Mouse (Mus musculus) heart, embryonic 14.5 days (tissue): ENCODE data around the gene Acoxl. TPM values are rescaled to one million over a fixed set of nuclear protein-coding genes. Genes with fewer than 3 reads are reported as not detected.

Experiments
- ATAC-seq: fragments of 200-750 bp; cut with Nextera tagmentation; 2 replicates; pipeline ENCODE4 v1.8.0; 2017; ENCODE audit warnings: low read depth, moderate TSS enrichment; ENCODE audit not compliant: insufficient number of reproducible peaks, insufficient read depth, low FRiP score
- H3K27ac ChIP-seq, 2 experiments: fragments of 200-500 bp in 1 of 2; fragments of 300-500 bp in 1 of 2; sonication (generic) in 1 of 2; replicated peaks in 1 of 2; 2 replicates each; pipeline ENCODE4 v1.5.1; 2012 to 2014; ENCODE audit warnings: low read depth in 2 of 2, low read length in 2 of 2, control low read depth in 1 of 2, mild to moderate bottlenecking in 1 of 2, mixed read lengths in 1 of 2; ENCODE audit not compliant: control insufficient read depth in 1 of 2, insufficient read depth in 1 of 2
- H3K27me3 ChIP-seq: fragments of 300-500 bp; sonication (generic); 2 replicates; pipeline ENCODE4 v1.6.1; 2014; ENCODE audit warnings: mild to moderate bottlenecking, low read length, control low read depth; ENCODE audit not compliant: control insufficient read depth, insufficient read depth
- H3K36me3 ChIP-seq: fragments of 300-500 bp; sonication (generic); 2 replicates; pipeline ENCODE4 v1.6.1; 2014; ENCODE audit warnings: mild to moderate bottlenecking, control low read depth, low read length, mixed read lengths; ENCODE audit not compliant: control insufficient read depth, insufficient read depth
- H3K4me1 ChIP-seq, 2 experiments: fragments of 200-500 bp in 1 of 2; fragments of 300-500 bp in 1 of 2; sonication (generic) in 1 of 2; 2 replicates each; pipeline ENCODE4 v1.6.1; 2012 to 2014; ENCODE audit warnings: low read length in 2 of 2, control low read depth in 1 of 2, mixed read lengths in 1 of 2; ENCODE audit not compliant: control insufficient read depth in 2 of 2, insufficient read depth in 2 of 2
- H3K4me2 ChIP-seq: fragments of 300-500 bp; sonication (generic); 2 replicates; pipeline ENCODE4 v1.6.1; 2014; ENCODE audit warnings: mild to moderate bottlenecking, low read length
- H3K4me3 ChIP-seq, 2 experiments: fragments of 200-500 bp in 1 of 2; fragments of 300-500 bp in 1 of 2; sonication (generic) in 1 of 2; 2 replicates each; pipeline ENCODE4 v1.5.1; 2012 to 2014; ENCODE audit warnings: low read length in 2 of 2, mild to moderate bottlenecking in 2 of 2, control low read depth in 1 of 2, low read depth in 1 of 2, moderate library complexity in 1 of 2; ENCODE audit not compliant: control insufficient read depth in 1 of 2, insufficient read depth in 1 of 2
- H3K9ac ChIP-seq: fragments of 300-500 bp; sonication (generic); 2 replicates; pipeline ENCODE4 v1.6.1; 2014; ENCODE audit warnings: mild to moderate bottlenecking, low read length
- H3K9me3 ChIP-seq: fragments of 300-500 bp; sonication (generic); 2 replicates; pipeline ENCODE4 v1.6.1; 2016; ENCODE audit warnings: low read length, control low read depth; ENCODE audit not compliant: control insufficient read depth
- WGBS: fragments of 180-500 bp; shearing (Covaris S2); extraction: QIAGEN DNeasy Blood & Tissue Kit; methylation state at CpG from one replicate; pipeline ENCODE4 v1.1.7; 2014; 5-methylcytosine and 5-hydroxymethylcytosine counted together
- polyA plus RNA-seq: library from polyadenylated mRNA; unstranded; fragments of >200 nt; fragmentation: Nextera tagmentation; extraction: Ambion mirVana; gene quantifications from 2 replicates; pipeline ENCODE4 v1.2.1, GENCODE M21; 2014

Acoxl gene
- polyA plus RNA-seq, 1 experiment from 2014 or later = 0.19 TPM

DNA sequence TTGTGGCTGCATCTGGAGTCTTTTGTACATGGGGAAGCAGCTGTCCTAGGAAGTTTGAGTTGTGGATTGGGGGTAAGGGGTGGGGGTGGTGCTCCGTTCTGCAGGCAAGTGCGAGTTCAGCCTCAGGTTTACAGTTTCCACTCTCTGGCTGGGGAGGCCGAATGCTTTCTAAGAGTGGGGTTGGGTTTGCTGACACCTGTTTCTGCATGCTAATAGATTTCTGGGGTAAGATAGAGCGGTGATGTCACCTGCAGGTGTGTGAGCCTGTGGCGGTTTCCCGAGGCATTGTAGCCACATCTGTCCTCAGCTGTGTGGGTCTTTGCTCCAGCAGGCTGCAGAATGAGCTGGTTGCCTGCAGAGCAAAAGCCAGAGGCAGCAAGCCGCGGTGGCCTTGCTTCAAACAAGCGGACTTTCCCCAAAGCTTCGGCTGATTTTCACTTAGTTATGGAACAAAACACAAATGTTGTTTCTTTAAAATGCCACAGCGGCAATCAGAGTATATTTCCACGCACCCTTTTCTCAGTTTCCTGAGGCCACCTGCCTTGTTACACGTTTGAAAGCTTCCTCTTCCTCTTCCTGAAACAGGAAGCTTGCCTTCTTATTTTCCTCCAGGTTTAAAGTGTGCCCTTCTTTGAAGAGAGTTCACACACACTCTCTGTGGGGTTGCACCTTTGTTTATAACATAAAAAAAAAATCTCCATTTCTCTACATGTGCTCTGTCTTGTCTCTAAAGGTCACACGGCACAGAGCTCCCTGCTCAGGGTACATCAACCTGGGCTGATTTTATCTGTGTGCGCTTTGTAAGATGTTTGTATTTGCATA is 89.0 kb downstream of the Acoxl start:
- Histone ChIP-seq H3K27ac (no peak overlapping the region), H3K27me3 (no peaks in the 10 kb centered on the region; the same call in 1 of the 2 replicates), H3K4me1 (peaks cover 2 to 5% of the 10 kb centered on the region in 2 experiments; a peak in 3 of 4 replicates), H3K9me3 (no peaks in the 10 kb centered on the region), H3K9ac (no peak overlapping the region), H3K4me3 (no peak overlapping the region), H3K36me3 (no peaks in the 10 kb centered on the region), H3K4me2 (no peak overlapping the region)
- ATAC-seq = no peak
- WGBS = 43% methylated on average over 15 of the region's 15 CpGs

- Histone ChIP-seq H3K36me3 (no peaks in the 10 kb centered on the region), H3K4me2 (no peak overlapping the region), H3K27me3 (no peaks in the 10 kb centered on the region; the same call in 1 of the 2 replicates), H3K27ac (no peak overlapping the region), H3K4me3 (no peak overlapping the region), H3K4me1 (peaks cover 0 to 4% of the 10 kb centered on the region in 2 experiments; a peak in 2 of 4 replicates), H3K9ac (no peak overlapping the region), H3K9me3 (no peaks in the 10 kb centered on the region)
- ATAC-seq = no peak
- 60% methylated on average over 5 of the region's 5 CpGs for WGBS
Measured at GRCm38 (mm10) chr2:127928279-127928678, 89.6 kb downstream of the Acoxl start.

DNA sequence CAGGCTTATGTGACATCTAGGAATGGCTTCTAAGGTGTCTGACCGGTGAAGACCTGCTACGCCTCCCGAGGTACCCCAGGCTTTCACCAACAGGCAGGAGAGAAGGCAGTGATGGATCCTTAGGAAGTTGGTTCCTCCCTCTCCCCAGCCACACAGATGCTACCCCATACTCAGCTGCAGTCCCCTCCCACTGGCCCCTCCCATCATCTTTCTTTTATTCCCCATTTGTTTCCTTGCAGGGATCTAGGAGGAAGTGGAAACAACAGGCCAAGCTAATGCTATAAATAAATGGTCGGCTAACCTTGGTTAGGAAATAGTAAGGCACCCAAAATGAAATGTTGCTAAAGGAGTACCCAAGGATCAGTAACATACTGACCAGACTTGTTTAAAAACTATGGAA is 90.2 kb downstream of the Acoxl start:
- Histone ChIP-seq H3K36me3 (no peaks in the 10 kb centered on the region), H3K9ac (no peak overlapping the region), H3K4me3 (no peak overlapping the region), H3K27me3 (no peaks in the 10 kb centered on the region; the same call in 1 of the 2 replicates), H3K4me2 (no peak overlapping the region), H3K27ac (no peak overlapping the region), H3K4me1 (peaks cover 0 to 4% of the 10 kb centered on the region in 2 experiments; a peak in 2 of 4 replicates), H3K9me3 (no peaks in the 10 kb centered on the region)
- WGBS = 73% methylated on average over 4 of the region's 4 CpGs
- ATAC-seq = no peak

- ATAC-seq = no peak
- Histone ChIP-seq H3K4me3 (no peak overlapping the region), H3K4me1 (peaks cover 0 to 4% of the 10 kb centered on the region in 2 experiments; a peak in 2 of 4 replicates), H3K9ac (no peak overlapping the region), H3K27ac (no peak overlapping the region), H3K4me2 (no peak overlapping the region), H3K9me3 (no peaks in the 10 kb centered on the region), H3K36me3 (no peaks in the 10 kb centered on the region), H3K27me3 (no peaks in the 10 kb centered on the region; the same call in 1 of the 2 replicates)
- 63% methylated on average over 6 of the region's 6 CpGs for WGBS
Measured at GRCm38 (mm10) chr2:127929939-127930715, 91.5 kb downstream of the Acoxl start.

- Histone ChIP-seq H3K36me3 (no peaks in the 10 kb centered on the region), H3K9ac (no peak overlapping the region), H3K9me3 (no peaks in the 10 kb centered on the region), H3K27me3 (no peaks in the 10 kb centered on the region; the same call in 1 of the 2 replicates), H3K27ac (no peak overlapping the region), H3K4me1 (peaks cover 0 to 4% of the 10 kb centered on the region in 2 experiments; a peak in 2 of 4 replicates), H3K4me2 (no peak overlapping the region), H3K4me3 (no peak overlapping the region)
- 63% methylated on average over 4 of the region's 4 CpGs for WGBS
- ATAC-seq = no peak
Measured at GRCm38 (mm10) chr2:127931576-127931975, 92.9 kb downstream of the Acoxl start.

GRCm38 (mm10) chr2:127933531-127933931 is 94.9 kb downstream of the Acoxl start:
- no peak overlapping the region for H3K27ac ChIP-seq
- 85% methylated on average over 3 of the region's 3 CpGs for WGBS
- no peak overlapping the region for H3K4me3 ChIP-seq
- H3K27me3 ChIP-seq = no peaks in the 10 kb centered on the region; the same call in 1 of the 2 replicates
- H3K36me3 ChIP-seq = no peaks in the 10 kb centered on the region
- no peaks in the 10 kb centered on the region for H3K9me3 ChIP-seq
- no peaks in the 10 kb centered on the region; a peak in 1 of 4 replicates for H3K4me1 ChIP-seq
- H3K9ac ChIP-seq = no peak overlapping the region
- ATAC-seq = no peak
- H3K4me2 ChIP-seq = no peak overlapping the region

DNA sequence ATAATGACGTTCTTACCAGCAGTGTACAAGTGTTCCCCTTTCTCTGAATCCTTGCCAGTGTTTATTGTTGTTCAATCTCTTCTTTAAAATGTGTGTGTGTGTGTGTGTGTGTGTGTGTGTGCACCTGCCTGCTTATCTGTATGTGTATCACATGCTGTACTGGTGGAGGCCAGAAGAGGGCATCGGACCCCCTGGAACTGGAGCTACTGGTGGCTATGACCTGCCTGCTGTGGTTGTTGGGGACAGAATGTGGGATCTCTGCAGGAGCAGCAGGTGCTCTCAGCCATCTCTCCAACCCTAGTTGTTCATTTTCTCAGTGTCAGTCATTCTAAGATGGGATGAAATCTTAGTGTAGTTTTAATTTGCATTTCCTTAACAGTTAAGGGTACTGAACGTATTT is 98.4 kb downstream of the Acoxl start:
- Histone ChIP-seq H3K9ac (no peak overlapping the region), H3K4me3 (no peak overlapping the region), H3K27ac (no peak overlapping the region), H3K36me3 (no peaks in the 10 kb centered on the region), H3K27me3 (no peaks in the 10 kb centered on the region), H3K4me1 (no peaks in the 10 kb centered on the region), H3K4me2 (no peak overlapping the region), H3K9me3 (no peaks in the 10 kb centered on the region)
- WGBS = 87% methylated on average over 3 of the region's 3 CpGs
- no peak for ATAC-seq
